ENCODE assay signal across 10 mouse cellular contexts in genomic region chr1:190128674-190129322, GRCm38 (mm10). TPM values are rescaled to one million over a fixed set of nuclear protein-coding genes. Genes with fewer than 3 reads are reported as not detected.
DNase-seq lines count a peak whose midpoint lies in the region; ATAC-seq and TF ChIP-seq lines count a peak whose summit lies in the region.
"Had no signal": no experiment of that assay in that cellular context is flagged by ENCODE, and none has a peak within 500 bp of the region (broad histone marks: within the 10 kb centered on the region; RNA-seq: fewer than 3 reads in every experiment).

No protein-coding gene starts in this region.

- TF ChIP-seq POLR2A in cerebellum, adult 2 months (IDR thresholded peaks at IDR 0.05; ENCODE audit: borderline replicate concordance, insufficient read depth, low read length): no peak

- no peaks in the 10 kb centered on the region for H3K27me3 ChIP-seq in heart, embryonic 13.5 days (replicated peaks)
- H3K27me3 ChIP-seq in midbrain, embryonic 11.5 days (ENCODE audit: control insufficient read depth, insufficient read depth, low read length): no peaks in the 10 kb centered on the region
- H3K27me3 ChIP-seq in cerebellum, adult 2 months (ENCODE audit: control insufficient read depth, insufficient read depth, low read length): no peaks in the 10 kb centered on the region
- H3K27me3 ChIP-seq: stomach, embryonic 15.5 days had no signal

- no peaks in the 10 kb centered on the region for H3K9me3 ChIP-seq in heart, embryonic 13.5 days
- no peaks in the 10 kb centered on the region for H3K9me3 ChIP-seq in midbrain, embryonic 11.5 days (ENCODE audit: control insufficient read depth, low read length)
- H3K9me3 ChIP-seq: stomach, embryonic 15.5 days had no signal

- H3K4me2 ChIP-seq in heart, embryonic 13.5 days: peak overlapping the region; percentile 35
- peak overlapping the region; percentile 20; the same call in 1 of the 2 replicates for H3K4me2 ChIP-seq in midbrain, embryonic 11.5 days
- H3K4me2 ChIP-seq: stomach, embryonic 15.5 days had no signal

- peak overlapping the region; percentile 97 for H3K27ac ChIP-seq in heart, embryonic 13.5 days (replicated peaks)
- H3K27ac ChIP-seq in midbrain, embryonic 11.5 days (ENCODE audit: low read depth, low read length): peak overlapping the region; percentile 61
- H3K27ac ChIP-seq in cerebellum, adult 2 months (ENCODE audit: insufficient read depth, low read length): no peak overlapping the region
- H3K27ac ChIP-seq: stomach, embryonic 15.5 days had no signal

- no peak overlapping the region for H3K4me3 ChIP-seq in heart, embryonic 13.5 days
- no peak overlapping the region for H3K4me3 ChIP-seq in midbrain, embryonic 11.5 days (ENCODE audit: low read depth, low read length)
- H3K4me3 ChIP-seq in cerebellum, adult 2 months (replicated peaks; ENCODE audit: insufficient read depth, low read depth, low read length): no peak overlapping the region
- H3K4me3 ChIP-seq: stomach, embryonic 15.5 days had no signal

- H3K4me1 ChIP-seq in heart, embryonic 13.5 days: peaks cover 78% of the 10 kb centered on the region
- peaks cover 61% of the 10 kb centered on the region for H3K4me1 ChIP-seq in midbrain, embryonic 11.5 days (ENCODE audit: control insufficient read depth, insufficient read depth, low read length)
- peaks cover 13% of the 10 kb centered on the region for H3K4me1 ChIP-seq in cerebellum, adult 2 months (ENCODE audit: control insufficient read depth, insufficient read depth, low read length)

- peaks cover 23% of the 10 kb centered on the region for H3K36me3 ChIP-seq in heart, embryonic 13.5 days
- H3K36me3 ChIP-seq in midbrain, embryonic 11.5 days (ENCODE audit: control insufficient read depth, insufficient read depth, low read length): no peaks in the 10 kb centered on the region
- H3K36me3 ChIP-seq: stomach, embryonic 15.5 days had no signal

- peak overlapping the region; percentile 69 for H3K9ac ChIP-seq in heart, embryonic 13.5 days
- H3K9ac ChIP-seq in midbrain, embryonic 11.5 days (ENCODE audit: low read length): peak overlapping the region; percentile 18; the same call in 1 of the 2 replicates
- H3K9ac ChIP-seq: stomach, embryonic 15.5 days had no signal

- WGBS in heart, embryonic 13.5 days: 33% methylated on average over 12 of the region's 12 CpGs
- 11% methylated on average over 12 of the region's 12 CpGs for WGBS in midbrain, embryonic 11.5 days
- 56% methylated on average over 12 of the region's 12 CpGs for WGBS in cerebellum, adult 2 months

- no peak for TF ChIP-seq CTCF in cerebellum, adult 2 months (IDR thresholded peaks at IDR 0.05; ENCODE audit: borderline replicate concordance, insufficient read depth, low read depth, low read length)

- no peak for ATAC-seq in heart, embryonic 13.5 days (ENCODE audit: extremely low read depth, insufficient number of reproducible peaks, low FRiP score, low TSS enrichment)
- peak; percentile 70 for ATAC-seq in midbrain, embryonic 11.5 days (ENCODE audit: low FRiP score)

- peak; percentile 69 for DNase-seq in embryo, embryonic 10 days (ENCODE audit: low spot score)
- DNase-seq in embryo, embryonic 9.5 days (ENCODE audit: extremely low spot score): no peak
- DNase-seq in embryo, embryonic 10.5 days (ENCODE audit: low spot score): peak; percentile 71
- peak; percentile 94 for DNase-seq in midbrain, embryonic 11.5 days (ENCODE audit: low spot score, missing footprints)
- DNase-seq in left cerebral cortex, adult 9 months (ENCODE audit: low spot score in 2 of 2): no peak
- no peak for DNase-seq in cerebellum, adult 2 months
- no peak for DNase-seq in spleen, adult 18-20 months
- DNase-seq: kidney, adult 8-10 months had no signal

RNA-seq across cellular contexts. Expression of gene Prox1, which starts 41.7 kb away (rescaled TPM):
- 16.0 and 17.5 TPM in 2 replicates for polyA plus RNA-seq in heart, embryonic 13.5 days (2015; fragmentation: Nextera tagmentation; extraction: Ambion mirVana)
- polyA plus RNA-seq in midbrain, embryonic 11.5 days (2014; fragmentation: Nextera tagmentation; extraction: Ambion mirVana): 8.3 TPM in 2 replicates
- polyA plus RNA-seq in cerebellum, adult 2 months (2012; rRNA removed): 13.7 and 14.7 TPM in 2 replicates

Comparison
In these comparisons a context has a peak if more than half of its experiments do, and no peak if none do; other contexts are left out.
1. DNase-seq: peak in embryo, embryonic 10 days (single experiment), embryo, embryonic 10.5 days (single experiment) and midbrain, embryonic 11.5 days (single experiment); none in embryo, embryonic 9.5 days (single experiment), left cerebral cortex, adult 9 months (0 of 2), cerebellum, adult 2 months (0 of 2) and spleen, adult 18-20 months (0 of 2).